Mouse (Mus musculus): ENCODE measurements around the gene Gm10961. TPM values are rescaled to one million over a fixed set of nuclear protein-coding genes. Genes with fewer than 3 reads are reported as not detected.

Gene Gm10961
- polyA plus RNA-seq, 1 experiment: not detected

- H3K27ac ChIP-seq (ENCODE audit: insufficient read depth, low read depth, low read length): no peak overlapping the region
- H3K4me1 ChIP-seq (ENCODE audit: control insufficient read depth, insufficient read depth, low read length): no peaks in the 10 kb centered on the region
- TF ChIP-seq POLR2A (IDR thresholded peaks at IDR 0.05; ENCODE audit: insufficient read depth, low read depth, low read length): no peak
- TF ChIP-seq CTCF (IDR thresholded peaks at IDR 0.05; ENCODE audit: insufficient read depth, low read depth, low read length): no peak
- no peak overlapping the region for H3K4me3 ChIP-seq (ENCODE audit: insufficient read depth, low read depth, low read length)
- WGBS: 95% methylated on average over 8 of the region's 8 CpGs
Observed at GRCm38 (mm10) chr3:107626751-107627150, 4.4 kb upstream of the Gm10961 start.

- Histone ChIP-seq H3K4me3 (ENCODE audit: insufficient read depth, low read depth, low read length) (no peak overlapping the region), H3K4me1 (ENCODE audit: control insufficient read depth, insufficient read depth, low read length) (no peaks in the 10 kb centered on the region), H3K27ac (ENCODE audit: insufficient read depth, low read depth, low read length) (no peak overlapping the region)
- TF ChIP-seq CTCF (IDR thresholded peaks at IDR 0.05; ENCODE audit: insufficient read depth, low read depth, low read length) (no peak), POLR2A (IDR thresholded peaks at IDR 0.05; ENCODE audit: insufficient read depth, low read depth, low read length) (no peak)
- whole genome bisulfite sequencing: 87% methylated on average over 7 of the region's 7 CpGs
Observed at GRCm38 (mm10) chr3:107627641-107628040, 3.5 kb upstream of the Gm10961 start.

- no peaks in the 10 kb centered on the region for H3K4me1 ChIP-seq (ENCODE audit: control insufficient read depth, insufficient read depth, low read length)
- H3K4me3 ChIP-seq (ENCODE audit: insufficient read depth, low read depth, low read length): no peak overlapping the region
- 96% methylated on average over 2 of the region's 2 CpGs for WGBS
- no peak overlapping the region for H3K27ac ChIP-seq (ENCODE audit: insufficient read depth, low read depth, low read length)
- TF ChIP-seq CTCF (IDR thresholded peaks at IDR 0.05; ENCODE audit: insufficient read depth, low read depth, low read length) (no peak), POLR2A (IDR thresholded peaks at IDR 0.05; ENCODE audit: insufficient read depth, low read depth, low read length) (no peak)
Observed at GRCm38 (mm10) chr3:107628551-107628950, 2.6 kb upstream of the Gm10961 start.

GRCm38 (mm10) chr3:107629411-107629810, 1.7 kb upstream of the Gm10961 start:
- Histone ChIP-seq H3K27ac (ENCODE audit: insufficient read depth, low read depth, low read length) (no peak overlapping the region), H3K4me1 (ENCODE audit: control insufficient read depth, insufficient read depth, low read length) (no peaks in the 10 kb centered on the region), H3K4me3 (ENCODE audit: insufficient read depth, low read depth, low read length) (no peak overlapping the region)
- 87% methylated on average over 4 of the region's 4 CpGs for WGBS
- TF ChIP-seq POLR2A (IDR thresholded peaks at IDR 0.05; ENCODE audit: insufficient read depth, low read depth, low read length): no peak
- no peak for TF ChIP-seq CTCF (IDR thresholded peaks at IDR 0.05; ENCODE audit: insufficient read depth, low read depth, low read length)

GRCm38 (mm10) chr3:107631523-107631958, 419 bp downstream of the Gm10961 start, which contains the start of gene Strip1:
TSS of gene Strip1 (minus strand) at chr3:107631694.
- TF ChIP-seq CTCF (IDR thresholded peaks at IDR 0.05; ENCODE audit: insufficient read depth, low read depth, low read length): no peak
- peak; percentile 59 for TF ChIP-seq POLR2A (IDR thresholded peaks at IDR 0.05; ENCODE audit: insufficient read depth, low read depth, low read length)
- Histone ChIP-seq H3K27ac (ENCODE audit: insufficient read depth, low read depth, low read length) (peak within 1 kb of the TSS; percentile 88), H3K4me1 (ENCODE audit: control insufficient read depth, insufficient read depth, low read length) (no peaks in the 10 kb centered on the region), H3K4me3 (ENCODE audit: insufficient read depth, low read depth, low read length) (peak within 1 kb of the TSS; percentile 84)
- WGBS: under 1% methylated on average over 35 of the region's 35 CpGs

GRCm38 (mm10) chr3:107632786-107633185, 1.7 kb downstream of the Gm10961 start:
- no peaks in the 10 kb centered on the region for H3K4me1 ChIP-seq (ENCODE audit: control insufficient read depth, insufficient read depth, low read length)
- H3K4me3 ChIP-seq (ENCODE audit: insufficient read depth, low read depth, low read length): no peak overlapping the region
- 95% methylated on average over 4 of the region's 4 CpGs for WGBS
- TF ChIP-seq CTCF (IDR thresholded peaks at IDR 0.05; ENCODE audit: insufficient read depth, low read depth, low read length) (no peak), POLR2A (IDR thresholded peaks at IDR 0.05; ENCODE audit: insufficient read depth, low read depth, low read length) (no peak)
- no peak overlapping the region for H3K27ac ChIP-seq (ENCODE audit: insufficient read depth, low read depth, low read length)

GRCm38 (mm10) chr3:107633906-107634305, 2.8 kb downstream of the Gm10961 start:
- no peak for TF ChIP-seq POLR2A (IDR thresholded peaks at IDR 0.05; ENCODE audit: insufficient read depth, low read depth, low read length)
- TF ChIP-seq CTCF (IDR thresholded peaks at IDR 0.05; ENCODE audit: insufficient read depth, low read depth, low read length): no peak
- no peaks in the 10 kb centered on the region for H3K4me1 ChIP-seq (ENCODE audit: control insufficient read depth, insufficient read depth, low read length)
- 93% methylated on average over 9 of the region's 9 CpGs for WGBS
- H3K27ac ChIP-seq (ENCODE audit: insufficient read depth, low read depth, low read length): no peak overlapping the region
- H3K4me3 ChIP-seq (ENCODE audit: insufficient read depth, low read depth, low read length): no peak overlapping the region

- 73% methylated on average over 8 of the region's 8 CpGs for WGBS
- TF ChIP-seq POLR2A (IDR thresholded peaks at IDR 0.05; ENCODE audit: insufficient read depth, low read depth, low read length) (no peak), CTCF (IDR thresholded peaks at IDR 0.05; ENCODE audit: insufficient read depth, low read depth, low read length) (no peak)
- Histone ChIP-seq H3K27ac (ENCODE audit: insufficient read depth, low read depth, low read length) (no peak overlapping the region), H3K4me1 (ENCODE audit: control insufficient read depth, insufficient read depth, low read length) (no peaks in the 10 kb centered on the region), H3K4me3 (ENCODE audit: insufficient read depth, low read depth, low read length) (no peak overlapping the region)
Observed at GRCm38 (mm10) chr3:107635836-107636235, 4.7 kb downstream of the Gm10961 start.

GRCm38 (mm10) chr3:107636236-107636635, 5.1 kb downstream of the Gm10961 start:
- 86% methylated on average over 3 of the region's 3 CpGs for WGBS

More at GRCm38 (mm10) chr3:107636236-107636635, 5.1 kb downstream of the Gm10961 start:
- Histone ChIP-seq H3K4me3 (ENCODE audit: insufficient read depth, low read depth, low read length) (no peak overlapping the region), H3K4me1 (ENCODE audit: control insufficient read depth, insufficient read depth, low read length) (no peaks in the 10 kb centered on the region), H3K27ac (ENCODE audit: insufficient read depth, low read depth, low read length) (no peak overlapping the region)
- TF ChIP-seq POLR2A (IDR thresholded peaks at IDR 0.05; ENCODE audit: insufficient read depth, low read depth, low read length) (no peak), CTCF (IDR thresholded peaks at IDR 0.05; ENCODE audit: insufficient read depth, low read depth, low read length) (no peak)

Measured in olfactory bulb, adult 2 months (tissue).